Mouse (Mus musculus) heart, embryonic 14.5 days (tissue): ENCODE results near the gene Rgs10. TPM values are rescaled to one million over a fixed set of nuclear protein-coding genes. Genes with fewer than 3 reads are reported as not detected.

Source experiments
- ATAC-seq: fragments of 200-750 bp; cut with Nextera tagmentation; 2 replicates; pipeline ENCODE4 v1.8.0; 2017; ENCODE audit warnings: low read depth, moderate TSS enrichment; ENCODE audit not compliant: insufficient number of reproducible peaks, insufficient read depth, low FRiP score
- H3K27ac ChIP-seq, 2 experiments: fragments of 200-500 bp in 1 of 2; fragments of 300-500 bp in 1 of 2; sonication (generic) in 1 of 2; replicated peaks in 1 of 2; 2 replicates each; pipeline ENCODE4 v1.5.1; 2012 to 2014; ENCODE audit warnings: low read depth in 2 of 2, low read length in 2 of 2, control low read depth in 1 of 2, mild to moderate bottlenecking in 1 of 2, mixed read lengths in 1 of 2; ENCODE audit not compliant: control insufficient read depth in 1 of 2, insufficient read depth in 1 of 2
- H3K27me3 ChIP-seq: fragments of 300-500 bp; sonication (generic); 2 replicates; pipeline ENCODE4 v1.6.1; 2014; ENCODE audit warnings: mild to moderate bottlenecking, low read length, control low read depth; ENCODE audit not compliant: control insufficient read depth, insufficient read depth
- H3K36me3 ChIP-seq: fragments of 300-500 bp; sonication (generic); 2 replicates; pipeline ENCODE4 v1.6.1; 2014; ENCODE audit warnings: mild to moderate bottlenecking, control low read depth, low read length, mixed read lengths; ENCODE audit not compliant: control insufficient read depth, insufficient read depth
- H3K4me1 ChIP-seq, 2 experiments: fragments of 200-500 bp in 1 of 2; fragments of 300-500 bp in 1 of 2; sonication (generic) in 1 of 2; 2 replicates each; pipeline ENCODE4 v1.6.1; 2012 to 2014; ENCODE audit warnings: low read length in 2 of 2, control low read depth in 1 of 2, mixed read lengths in 1 of 2; ENCODE audit not compliant: control insufficient read depth in 2 of 2, insufficient read depth in 2 of 2
- H3K4me2 ChIP-seq: fragments of 300-500 bp; sonication (generic); 2 replicates; pipeline ENCODE4 v1.6.1; 2014; ENCODE audit warnings: mild to moderate bottlenecking, low read length
- H3K4me3 ChIP-seq, 2 experiments: fragments of 200-500 bp in 1 of 2; fragments of 300-500 bp in 1 of 2; sonication (generic) in 1 of 2; 2 replicates each; pipeline ENCODE4 v1.5.1; 2012 to 2014; ENCODE audit warnings: low read length in 2 of 2, mild to moderate bottlenecking in 2 of 2, control low read depth in 1 of 2, low read depth in 1 of 2, moderate library complexity in 1 of 2; ENCODE audit not compliant: control insufficient read depth in 1 of 2, insufficient read depth in 1 of 2
- H3K9ac ChIP-seq: fragments of 300-500 bp; sonication (generic); 2 replicates; pipeline ENCODE4 v1.6.1; 2014; ENCODE audit warnings: mild to moderate bottlenecking, low read length
- H3K9me3 ChIP-seq: fragments of 300-500 bp; sonication (generic); 2 replicates; pipeline ENCODE4 v1.6.1; 2016; ENCODE audit warnings: low read length, control low read depth; ENCODE audit not compliant: control insufficient read depth
- WGBS: fragments of 180-500 bp; shearing (Covaris S2); extraction: QIAGEN DNeasy Blood & Tissue Kit; methylation state at CpG from one replicate; pipeline ENCODE4 v1.1.7; 2014; 5-methylcytosine and 5-hydroxymethylcytosine counted together
- polyA plus RNA-seq: library from polyadenylated mRNA; unstranded; fragments of >200 nt; fragmentation: Nextera tagmentation; extraction: Ambion mirVana; gene quantifications from 2 replicates; pipeline ENCODE4 v1.2.1, GENCODE M21; 2014

Gene Rgs10
- polyA plus RNA-seq, 1 experiment from 2014 or later = 14.1 TPM

DNA sequence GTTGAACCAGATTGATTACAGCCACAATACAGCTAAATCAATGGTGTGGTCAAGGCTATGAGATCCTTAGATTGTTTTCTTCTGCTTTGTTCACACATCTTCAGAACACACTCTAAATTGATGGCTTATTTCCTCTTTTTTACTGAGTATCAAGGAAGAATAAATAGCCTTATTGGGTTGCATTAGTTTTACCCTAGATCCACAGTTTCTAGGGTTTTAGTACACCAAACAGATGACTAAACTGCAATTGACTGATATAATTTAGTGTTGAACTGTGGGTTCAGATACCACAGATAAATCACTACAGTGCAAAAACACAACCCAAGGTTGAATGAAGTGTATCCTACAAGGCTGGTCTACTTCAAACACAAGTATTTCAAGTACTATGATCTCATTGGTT lies 39.5 kb upstream of the Rgs10 start:
- Histone ChIP-seq H3K4me3 (no peak overlapping the region), H3K9ac (no peak overlapping the region), H3K4me1 (peaks cover 0 to 19% of the 10 kb centered on the region in 2 experiments; a peak in 2 of 4 replicates), H3K4me2 (no peak overlapping the region), H3K9me3 (no peaks in the 10 kb centered on the region), H3K36me3 (peaks cover 19% of the 10 kb centered on the region), H3K27ac (no peak overlapping the region), H3K27me3 (no peaks in the 10 kb centered on the region)
- no peak for ATAC-seq

DNA sequence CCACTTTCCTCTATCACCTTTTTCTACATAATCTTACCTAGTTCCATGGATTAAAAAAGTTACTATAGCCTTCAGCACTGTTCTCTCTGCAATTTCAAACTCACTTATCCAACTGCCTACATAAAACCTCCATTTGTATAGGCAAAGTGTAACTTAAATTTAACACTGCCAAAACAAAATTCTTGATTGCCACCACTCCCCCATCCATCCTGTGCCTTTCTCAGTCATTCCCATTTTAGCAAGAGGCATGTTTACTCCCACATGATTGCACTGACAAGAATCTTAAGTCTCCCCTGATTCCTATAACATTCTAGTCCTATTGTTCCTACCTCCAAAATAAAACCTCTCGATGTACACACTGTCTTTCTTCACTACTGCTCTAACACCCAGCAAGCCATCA lies 34.2 kb upstream of the Rgs10 start:
- Histone ChIP-seq H3K9me3 (no peaks in the 10 kb centered on the region), H3K4me3 (no peak overlapping the region), H3K27me3 (no peaks in the 10 kb centered on the region), H3K27ac (no peak overlapping the region), H3K4me1 (peaks cover 0 to 5% of the 10 kb centered on the region in 2 experiments; a peak in 2 of 4 replicates), H3K4me2 (no peak overlapping the region), H3K9ac (no peak overlapping the region), H3K36me3 (peaks cover 70% of the 10 kb centered on the region)
- 80% methylated on average over 1 of the region's 1 CpGs for WGBS
- ATAC-seq = no peak

- Histone ChIP-seq H3K27me3 (no peaks in the 10 kb centered on the region), H3K4me2 (no peak overlapping the region), H3K4me1 (no peaks in the 10 kb centered on the region), H3K4me3 (no peak overlapping the region), H3K36me3 (peaks cover 58% of the 10 kb centered on the region), H3K27ac (no peak overlapping the region), H3K9me3 (no peaks in the 10 kb centered on the region), H3K9ac (no peak overlapping the region)
- no peak for ATAC-seq
- 91% methylated on average over 2 of the region's 2 CpGs for WGBS
These were observed 22.0 kb upstream of the Rgs10 start for GRCm38 (mm10) chr7:128440584-128440983.

- ATAC-seq = no peak
- no peaks in the 10 kb centered on the region for H3K4me1 ChIP-seq
- 93% methylated on average over 6 of the region's 6 CpGs for WGBS
- no peaks in the 10 kb centered on the region for H3K27me3 ChIP-seq
- peaks cover 45% of the 10 kb centered on the region for H3K36me3 ChIP-seq
- no peak overlapping the region for H3K9ac ChIP-seq
- H3K27ac ChIP-seq = no peak overlapping the region
- no peak overlapping the region for H3K4me3 ChIP-seq
- no peaks in the 10 kb centered on the region for H3K9me3 ChIP-seq
- no peak overlapping the region for H3K4me2 ChIP-seq
These were observed 20.7 kb upstream of the Rgs10 start for GRCm38 (mm10) chr7:128439251-128439650.

- no peaks in the 10 kb centered on the region for H3K9me3 ChIP-seq
- H3K4me3 ChIP-seq = no peak overlapping the region
- no peak overlapping the region for H3K4me2 ChIP-seq
- no peak overlapping the region for H3K9ac ChIP-seq
- H3K36me3 ChIP-seq = peaks cover 33% of the 10 kb centered on the region
- H3K27ac ChIP-seq = no peak overlapping the region
- no peak for ATAC-seq
- H3K4me1 ChIP-seq = no peaks in the 10 kb centered on the region
- H3K27me3 ChIP-seq = no peaks in the 10 kb centered on the region
These were observed 19.6 kb upstream of the Rgs10 start for GRCm38 (mm10) chr7:128438131-128438530.

DNA sequence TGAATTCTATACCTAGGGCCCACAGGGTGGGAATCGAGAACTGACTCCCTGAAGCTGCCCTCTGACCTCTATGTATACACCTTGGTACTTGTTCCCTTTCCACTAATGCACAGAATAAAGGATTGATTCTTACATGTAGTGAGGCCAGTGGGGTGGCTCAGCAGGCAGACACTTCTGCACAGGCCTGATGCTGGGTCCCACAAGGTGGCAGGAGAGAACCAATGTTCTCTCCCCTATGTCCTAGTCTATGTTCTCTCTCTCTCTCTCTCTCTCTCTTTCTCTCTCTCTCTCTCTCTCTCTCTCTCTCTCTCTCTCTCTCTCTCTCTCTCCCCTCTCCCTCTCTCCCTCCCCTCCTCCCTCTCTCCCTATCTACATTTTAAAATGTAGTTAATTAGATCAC lies 14.7 kb upstream of the Rgs10 start:
- Histone ChIP-seq H3K27ac (no peak overlapping the region), H3K4me2 (no peak overlapping the region), H3K27me3 (no peaks in the 10 kb centered on the region), H3K9me3 (no peaks in the 10 kb centered on the region), H3K9ac (no peak overlapping the region), H3K36me3 (no peaks in the 10 kb centered on the region), H3K4me3 (no peak overlapping the region), H3K4me1 (no peaks in the 10 kb centered on the region)
- ATAC-seq = no peak
- 13% methylated on average over 1 of the region's 1 CpGs for WGBS

- Histone ChIP-seq H3K27ac (no peak overlapping the region), H3K4me1 (no peaks in the 10 kb centered on the region), H3K36me3 (no peaks in the 10 kb centered on the region), H3K9me3 (no peaks in the 10 kb centered on the region), H3K27me3 (no peaks in the 10 kb centered on the region), H3K9ac (no peak overlapping the region), H3K4me2 (no peak overlapping the region), H3K4me3 (no peak overlapping the region)
- 71% methylated on average over 10 of the region's 10 CpGs for WGBS
- ATAC-seq = no peak
These were observed 14.0 kb upstream of the Rgs10 start for GRCm38 (mm10) chr7:128432574-128432973.

DNA sequence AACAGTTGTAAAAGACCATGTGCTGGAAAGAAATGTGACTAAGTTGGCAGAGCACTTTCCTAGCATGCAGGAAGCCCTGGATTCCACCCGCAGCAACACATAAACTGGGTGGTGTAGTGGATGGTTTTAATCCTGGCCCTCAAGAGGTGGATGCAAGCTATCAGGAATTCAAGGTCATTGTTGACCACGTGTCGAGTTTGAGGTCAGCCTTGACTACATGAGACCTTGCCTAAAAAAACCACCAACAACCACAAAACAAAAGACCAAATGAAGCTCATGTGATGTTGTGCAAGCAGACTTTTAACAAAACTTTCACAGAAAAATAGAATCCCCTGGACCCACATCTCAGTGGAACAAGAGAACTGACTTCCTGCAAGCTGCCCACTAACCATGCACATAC lies 3.9 kb upstream of the Rgs10 start:
- H3K4me2 ChIP-seq = no peak overlapping the region
- no peak overlapping the region for H3K9ac ChIP-seq
- 38% methylated on average over 3 of the region's 3 CpGs for WGBS
- ATAC-seq = no peak
- H3K27me3 ChIP-seq = peaks cover 23% of the 10 kb centered on the region
- no peak overlapping the region for H3K4me3 ChIP-seq
- no peaks in the 10 kb centered on the region for H3K9me3 ChIP-seq
- H3K27ac ChIP-seq = no peak overlapping the region
- no peaks in the 10 kb centered on the region for H3K36me3 ChIP-seq
- H3K4me1 ChIP-seq = peaks cover 2 to 9% of the 10 kb centered on the region in 2 experiments; a peak in 2 of 4 replicates
